Mouse (Mus musculus): ENCODE data around the gene Lcn4.
"Not testable (repeated sequence)": the region's sequence is repeated elsewhere in the genome, so short reads cannot be mapped to it uniquely, and the experiment has no call there.

The Lcn4 gene

GRCm38 (mm10) chr2:26671182-26671581 lies at the start of gene Lcn4:
Gene Lcn4, minus strand, starts transcription at chr2:26671282.
- DNase-seq (ENCODE audit: low read depth, low spot score), result no peak

DNA sequence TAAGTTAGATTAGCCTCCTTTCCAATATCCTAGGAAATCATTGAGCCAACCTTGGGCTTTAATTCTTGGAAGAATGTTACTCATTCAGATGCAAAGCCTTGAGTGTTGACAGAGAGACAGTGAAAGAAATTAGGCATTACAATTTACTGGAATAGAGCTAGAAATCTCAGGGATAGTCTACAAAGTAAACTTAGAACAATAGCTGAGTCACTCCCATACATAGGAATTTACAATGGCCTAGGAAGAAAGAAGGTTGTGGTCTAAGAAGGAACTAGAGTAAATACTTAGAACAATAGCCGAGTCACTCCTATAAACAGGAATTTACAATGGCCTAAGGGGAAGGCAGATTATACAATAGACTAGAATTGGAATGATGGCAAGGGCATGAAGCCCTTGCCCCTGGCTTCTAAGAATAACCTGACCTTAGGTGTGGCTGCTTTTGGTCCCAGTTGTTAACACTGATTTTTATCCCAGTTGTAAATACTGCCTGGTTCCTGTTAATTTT lies 15.1 kb upstream of the Lcn4 start:
- DNase-seq (ENCODE audit: low read depth, low spot score), result no peak

GRCm38 (mm10) chr2:26668746-26669145 lies 2.3 kb downstream of the Lcn4 start:
- DNase-seq (ENCODE audit: low read depth, low spot score), result no peak

- not testable (repeated sequence) for DNase-seq (ENCODE audit: low read depth, low spot score)
These were observed 7.5 kb downstream of the Lcn4 start for GRCm38 (mm10) chr2:26663551-26663950.

GRCm38 (mm10) chr2:26663112-26663511 lies 8.0 kb downstream of the Lcn4 start:
- no peak for DNase-seq (ENCODE audit: low read depth, low spot score)

- DNase-seq (ENCODE audit: low read depth, low spot score), result no peak
These were observed 8.6 kb downstream of the Lcn4 start for GRCm38 (mm10) chr2:26662509-26662882.

- no peak for DNase-seq (ENCODE audit: low read depth, low spot score)
These were observed 9.1 kb downstream of the Lcn4 start for GRCm38 (mm10) chr2:26661768-26662508.

- DNase-seq (ENCODE audit: low read depth, low spot score), result no peak
These were observed 9.8 kb downstream of the Lcn4 start for GRCm38 (mm10) chr2:26661143-26661752.

GRCm38 (mm10) chr2:26657426-26657825 lies 13.7 kb downstream of the Lcn4 start:
- DNase-seq (ENCODE audit: low read depth, low spot score), result no peak

DNA sequence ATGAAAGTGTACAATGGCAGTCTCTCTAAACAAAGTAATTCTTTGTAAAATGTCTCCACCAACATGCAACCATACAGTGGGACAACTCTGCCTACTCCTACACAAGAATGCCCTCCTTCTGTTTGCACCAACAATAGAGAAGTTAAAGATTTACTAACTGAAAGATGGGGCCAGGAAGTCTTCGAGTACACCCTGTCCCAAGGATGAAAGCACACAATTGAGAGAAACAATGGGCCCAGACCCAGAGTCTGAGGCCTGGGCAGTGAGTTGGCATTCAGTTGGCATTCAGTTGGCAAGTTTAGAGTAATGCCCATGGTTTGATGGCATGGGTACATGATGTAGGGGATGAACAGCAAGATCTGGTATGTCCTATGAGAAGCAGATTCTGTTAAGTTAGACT lies 16.4 kb downstream of the Lcn4 start:
- no peak for DNase-seq (ENCODE audit: low read depth, low spot score)

DNA sequence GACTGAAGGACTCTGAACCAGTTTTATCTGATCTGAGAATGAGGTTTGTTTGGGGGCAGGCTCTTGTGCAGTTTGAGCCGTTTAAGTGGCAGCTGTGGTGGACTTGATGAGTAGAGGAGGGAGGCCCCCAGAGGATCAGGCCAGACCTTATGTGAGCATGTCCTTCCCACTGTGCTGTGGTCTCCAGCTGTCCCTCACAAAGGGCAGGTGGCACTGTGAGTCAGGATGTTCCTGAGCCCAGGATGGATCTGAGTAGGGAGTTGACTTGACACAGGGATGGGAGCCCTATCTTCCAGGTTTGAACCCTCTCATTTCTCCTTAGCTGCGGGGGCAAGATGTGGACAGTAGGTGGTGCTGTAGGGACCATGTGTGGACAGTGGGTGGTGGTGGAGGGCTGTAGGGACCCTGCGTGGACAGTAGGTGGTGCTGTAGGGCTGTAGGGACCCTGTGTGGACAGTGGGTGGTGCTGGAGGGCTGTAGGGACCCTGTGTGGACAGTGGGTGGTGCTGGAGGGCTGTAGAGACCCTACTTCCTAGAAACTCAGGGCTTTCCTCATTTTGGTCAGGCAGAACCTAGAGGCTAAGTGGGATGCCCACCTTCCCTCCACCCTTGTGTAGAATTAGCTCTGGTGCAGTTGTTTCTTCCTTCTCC lies 24.3 kb downstream of the Lcn4 start:
- DNase-seq (ENCODE audit: low read depth, low spot score), result peak; percentile 88

DNA sequence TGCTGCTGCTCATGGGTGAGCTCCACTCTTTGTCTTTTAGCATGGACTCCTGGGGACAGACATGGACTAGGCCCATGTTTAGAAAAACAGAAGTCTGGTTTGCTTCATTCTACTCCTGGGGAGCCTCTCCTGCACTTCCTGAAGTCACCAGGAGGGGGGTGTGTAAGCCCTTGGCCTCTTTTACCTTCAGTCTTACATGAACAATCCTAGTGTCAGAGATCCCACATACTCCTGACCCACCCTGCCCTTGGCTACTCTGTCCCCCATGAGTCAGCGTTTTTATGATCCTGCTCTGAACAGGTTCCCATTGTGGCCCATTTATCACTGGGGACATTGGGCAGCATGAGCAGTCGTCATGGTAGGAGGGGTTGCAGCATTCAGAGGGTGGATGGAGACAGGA lies 27.1 kb downstream of the Lcn4 start:
- no peak for DNase-seq (ENCODE audit: low read depth, low spot score)

DNA sequence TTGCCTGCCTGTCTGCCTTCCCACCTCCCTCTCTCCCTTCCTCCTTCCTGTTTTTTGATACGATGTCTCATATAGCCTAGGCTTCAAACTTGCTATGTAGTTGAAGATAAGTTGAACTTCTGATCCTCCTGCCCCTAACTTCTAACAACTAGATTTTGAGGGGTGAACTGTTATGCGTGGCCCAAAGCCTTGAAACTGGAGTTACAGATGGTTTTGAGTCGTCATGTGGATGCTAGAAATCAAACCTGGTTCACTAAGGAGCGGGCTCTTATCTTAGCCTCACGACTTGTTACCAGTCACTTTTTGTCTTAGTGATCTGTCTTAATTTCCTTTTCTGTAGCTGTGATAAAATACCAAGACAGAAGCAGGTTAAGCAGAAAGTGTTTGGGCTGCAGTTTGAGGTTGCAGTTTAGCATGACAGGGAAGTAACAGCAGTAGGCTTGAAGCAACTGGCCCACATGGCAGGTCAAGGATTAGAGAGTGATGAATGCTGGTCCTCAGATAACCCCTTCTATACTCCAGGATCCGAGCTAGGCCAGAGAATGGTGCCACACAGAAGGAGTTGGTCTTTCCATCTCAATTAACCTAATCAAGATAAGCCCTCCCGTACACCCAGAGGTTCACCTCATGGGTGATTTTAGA lies 30.0 kb downstream of the Lcn4 start:
- DNase-seq (ENCODE audit: low read depth, low spot score), result no peak

- DNase-seq (ENCODE audit: low read depth, low spot score), result peak; percentile 92
These were observed 30.9 kb downstream of the Lcn4 start for GRCm38 (mm10) chr2:26639838-26640830.

GRCm38 (mm10) chr2:26639083-26639482 lies 32.0 kb downstream of the Lcn4 start:
- DNase-seq (ENCODE audit: low read depth, low spot score), result no peak

DNA sequence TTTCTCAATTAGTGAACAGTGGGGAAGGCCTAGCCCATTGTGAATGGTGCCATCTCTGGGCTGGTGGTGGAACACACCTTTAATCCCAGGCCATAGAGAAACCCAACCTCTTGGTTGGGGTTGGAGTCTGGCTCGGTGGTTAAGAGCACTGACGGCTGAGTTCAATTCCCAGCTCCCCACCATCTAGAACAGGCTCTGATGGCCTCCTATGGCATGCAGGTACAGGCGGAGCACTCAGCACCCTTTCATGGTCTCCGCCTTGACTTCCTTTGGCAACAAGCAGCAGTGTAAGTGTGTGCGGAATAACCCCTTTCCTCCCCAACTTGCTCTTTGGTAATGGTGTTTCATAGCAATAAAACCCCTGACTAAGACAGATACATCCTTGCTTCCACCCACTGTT lies 32.5 kb downstream of the Lcn4 start:
- DNase-seq (ENCODE audit: low read depth, low spot score), result no peak

GRCm38 (mm10) chr2:26638039-26638438 lies 33.0 kb downstream of the Lcn4 start:
- DNase-seq (ENCODE audit: low read depth, low spot score), result no peak

DNA sequence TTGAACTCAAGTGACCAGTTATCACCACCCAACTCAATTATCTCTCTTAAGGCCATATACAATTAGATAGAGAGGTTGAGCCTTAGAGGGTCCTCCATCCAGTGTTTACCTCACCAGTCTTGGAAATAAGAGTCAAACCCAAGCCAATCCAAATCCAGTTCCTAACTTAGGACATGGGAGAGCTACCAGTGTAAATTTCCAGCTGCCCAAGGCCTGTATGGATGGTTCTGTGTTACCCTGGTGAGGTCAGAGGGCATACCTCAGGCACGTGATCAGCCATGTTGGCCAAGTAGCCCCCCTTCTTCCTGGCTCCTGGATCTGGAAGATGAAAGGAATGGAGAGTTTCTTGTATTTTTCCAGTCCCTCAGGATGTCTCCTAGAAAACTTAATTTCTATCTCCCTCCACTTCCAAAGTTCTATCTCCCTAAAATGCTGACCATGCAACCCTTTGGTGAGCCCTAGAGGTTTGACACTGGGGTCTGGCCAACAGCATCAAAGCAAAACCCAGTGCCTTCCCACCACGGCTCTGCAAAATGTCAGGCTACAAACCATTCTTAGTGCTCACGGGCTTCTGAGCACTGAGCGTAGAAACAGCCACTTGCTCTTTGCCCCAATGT lies 33.7 kb downstream of the Lcn4 start:
- no peak for DNase-seq (ENCODE audit: low read depth, low spot score)

DNA sequence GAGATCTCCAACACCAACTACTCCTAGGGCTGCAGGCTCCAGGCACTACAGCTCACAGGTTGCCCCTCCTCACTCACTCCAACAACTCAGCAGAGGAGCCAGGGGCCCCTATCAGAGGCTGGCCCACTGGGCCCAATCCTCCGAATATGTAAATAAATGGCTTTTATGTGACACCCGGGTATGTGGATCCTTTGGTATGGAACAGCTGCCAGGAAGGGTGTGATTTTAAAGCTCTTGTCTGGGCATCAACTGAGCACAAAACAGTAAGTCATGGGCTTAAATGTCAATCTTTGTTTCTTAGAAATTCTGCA lies 34.8 kb downstream of the Lcn4 start:
- DNase-seq (ENCODE audit: low read depth, low spot score), result no peak

DNA sequence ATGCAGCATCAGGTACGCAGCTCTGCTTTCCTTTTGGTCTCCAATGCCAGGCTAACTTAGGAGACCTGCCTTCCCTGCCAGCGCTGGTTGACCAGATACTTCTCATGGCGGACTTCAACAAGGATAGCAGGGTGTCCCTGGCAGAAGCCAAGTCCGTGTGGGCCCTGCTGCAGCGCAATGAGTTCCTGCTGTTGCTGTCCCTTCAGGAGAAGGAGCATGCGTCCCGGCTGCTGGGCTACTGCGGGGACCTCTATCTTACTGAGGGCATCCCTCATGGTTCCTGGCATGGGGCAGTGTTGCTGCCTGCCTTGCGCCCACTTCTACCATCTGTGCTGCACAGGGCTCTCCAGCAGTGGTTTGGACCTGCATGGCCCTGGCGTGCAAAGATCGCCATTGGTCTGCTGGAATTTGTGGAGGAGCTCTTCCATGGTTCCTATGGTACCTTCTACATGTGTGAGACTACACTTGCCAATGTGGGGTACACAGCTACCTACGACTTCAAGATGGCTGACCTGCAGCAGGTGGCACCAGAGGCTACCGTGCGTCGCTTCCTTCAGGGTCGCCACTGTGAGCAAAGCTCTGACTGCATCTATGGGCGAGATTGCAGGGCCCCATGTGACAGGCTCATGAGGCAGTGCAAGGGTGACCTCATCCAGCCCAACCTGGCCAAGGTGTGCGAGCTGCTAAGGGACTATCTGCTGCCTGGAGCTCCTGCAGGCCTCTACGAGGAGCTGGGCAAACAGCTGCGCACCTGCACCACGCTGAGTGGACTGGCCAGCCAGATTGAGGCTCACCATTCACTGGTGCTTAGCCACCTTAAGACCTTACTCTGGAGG lies 35.4 kb downstream of the Lcn4 start:
- DNase-seq (ENCODE audit: low read depth, low spot score), result no peak
